Mouse (Mus musculus): ENCODE measurements around the gene Ptpn6.

Ptpn6 gene

DNA sequence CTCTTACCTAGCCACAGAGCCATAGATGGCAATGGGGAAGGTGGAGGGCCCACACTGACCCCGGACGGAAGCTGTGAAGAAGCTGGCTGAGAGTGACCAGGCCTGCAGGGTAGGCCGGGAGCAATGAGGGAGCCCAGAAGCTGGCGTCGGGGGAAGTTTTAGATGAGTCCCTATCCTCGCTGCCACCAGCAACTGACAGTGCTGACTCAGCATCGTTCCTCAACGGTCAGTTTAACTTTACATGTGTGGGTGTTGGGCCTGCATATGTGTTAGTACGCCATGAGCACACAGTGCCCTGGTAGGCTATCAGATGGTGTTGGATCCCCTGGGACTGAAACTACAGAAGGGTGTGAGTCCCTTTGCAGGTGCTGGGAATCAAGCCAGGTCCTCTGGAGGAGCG, 14.0 kb downstream of the Ptpn6 start:
- no peak for DNase-seq

DNA sequence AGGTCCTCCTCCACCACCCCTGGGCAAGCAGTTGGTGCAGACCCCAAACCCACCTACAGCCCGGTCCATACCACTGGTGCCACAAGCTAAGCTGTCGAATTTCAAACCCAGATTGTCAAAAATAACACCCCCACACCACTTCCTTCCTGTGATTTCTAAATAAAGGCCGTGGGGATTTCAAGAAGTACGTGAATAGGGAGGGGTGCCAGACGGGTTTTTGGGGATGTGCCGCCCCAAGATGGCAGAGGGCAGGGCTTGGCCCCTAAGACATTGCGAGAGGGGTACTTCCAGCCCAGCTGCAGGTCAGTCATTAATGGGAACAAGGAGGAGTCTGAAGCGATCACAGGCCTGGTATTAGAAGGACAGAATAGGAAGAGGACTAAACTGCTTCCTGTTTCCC, 15.0 kb downstream of the Ptpn6 start:
- peak; percentile 71 for DNase-seq

DNA sequence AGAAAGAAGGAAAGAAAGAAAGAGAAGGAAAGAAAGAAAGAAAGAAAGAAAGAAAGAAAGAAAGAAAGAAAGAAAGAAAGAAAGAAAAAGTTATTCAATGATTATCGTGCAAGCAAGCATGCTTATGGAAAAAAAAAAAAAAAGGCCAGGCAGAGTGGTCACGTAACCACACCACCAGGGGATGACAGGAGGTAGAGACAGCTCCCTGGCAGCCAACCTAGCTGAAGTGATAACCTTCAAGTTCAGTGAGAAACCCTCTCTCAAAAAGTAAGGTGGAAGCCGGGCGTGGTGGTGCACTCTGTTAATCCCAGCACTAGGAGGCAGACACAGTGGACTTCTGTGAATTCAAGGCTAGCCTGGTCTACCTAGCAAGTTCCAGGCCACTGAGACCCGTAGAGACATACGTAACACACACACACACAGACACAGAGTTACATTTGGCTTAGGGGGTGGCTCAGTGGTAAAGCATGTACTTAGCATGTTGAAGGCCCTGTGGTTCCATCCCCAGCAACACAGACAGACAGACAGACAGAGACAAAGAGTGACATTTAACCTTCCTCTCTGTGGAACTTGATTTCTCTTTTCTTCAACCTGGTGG, 15.5 kb downstream of the Ptpn6 start:
- no peak for DNase-seq

DNA sequence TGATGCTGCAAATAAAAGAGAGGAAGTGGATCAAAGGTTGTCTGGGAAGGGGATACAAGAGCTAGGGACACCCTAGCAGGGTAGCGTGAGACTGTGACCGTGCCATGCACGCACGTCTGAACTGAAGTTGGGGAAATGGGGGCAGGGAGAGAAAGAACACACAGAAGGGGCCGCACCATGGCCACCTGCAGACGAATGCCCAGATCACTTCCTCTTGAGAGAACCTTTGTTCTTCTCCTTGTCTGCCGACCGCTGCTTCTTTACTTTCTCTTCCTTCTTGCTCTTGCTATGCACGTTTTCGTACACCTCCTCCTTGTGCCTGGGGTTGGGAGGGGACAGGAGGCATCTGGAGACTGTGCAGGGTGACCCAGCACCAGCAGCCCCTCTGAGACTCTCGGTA, 17.6 kb downstream of the Ptpn6 start:
- no peak for DNase-seq

DNA sequence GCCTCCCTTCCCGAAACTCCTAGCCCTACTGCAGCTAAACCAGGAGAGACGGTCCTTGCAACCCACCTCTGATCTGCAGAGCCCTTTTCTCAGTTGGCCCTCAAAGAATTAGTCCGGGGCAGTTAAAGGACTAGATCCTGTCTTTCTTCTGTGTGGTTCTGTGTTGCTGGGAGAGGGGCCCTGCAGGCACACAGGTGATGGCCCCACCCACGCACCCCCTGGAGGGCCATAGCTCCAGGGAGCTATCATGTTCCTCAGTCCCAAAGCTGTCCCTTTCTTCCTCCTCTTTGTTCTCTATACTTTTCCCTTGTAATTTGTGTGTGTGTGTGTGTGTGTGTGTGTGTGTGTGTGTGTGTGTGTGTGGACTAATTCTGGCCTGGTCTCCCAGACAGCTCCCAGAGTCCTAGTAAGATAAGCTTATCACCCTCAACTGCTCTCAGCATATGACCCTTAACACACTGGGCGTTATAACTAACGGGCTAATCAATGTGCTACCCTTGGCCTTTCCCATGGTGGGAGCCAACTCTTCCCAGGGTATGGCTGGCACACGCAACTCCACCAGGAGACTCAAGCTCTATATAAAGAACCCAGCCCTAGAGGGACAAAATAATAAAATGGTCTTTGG, 19.0 kb downstream of the Ptpn6 start:
- no peak for DNase-seq

DNA sequence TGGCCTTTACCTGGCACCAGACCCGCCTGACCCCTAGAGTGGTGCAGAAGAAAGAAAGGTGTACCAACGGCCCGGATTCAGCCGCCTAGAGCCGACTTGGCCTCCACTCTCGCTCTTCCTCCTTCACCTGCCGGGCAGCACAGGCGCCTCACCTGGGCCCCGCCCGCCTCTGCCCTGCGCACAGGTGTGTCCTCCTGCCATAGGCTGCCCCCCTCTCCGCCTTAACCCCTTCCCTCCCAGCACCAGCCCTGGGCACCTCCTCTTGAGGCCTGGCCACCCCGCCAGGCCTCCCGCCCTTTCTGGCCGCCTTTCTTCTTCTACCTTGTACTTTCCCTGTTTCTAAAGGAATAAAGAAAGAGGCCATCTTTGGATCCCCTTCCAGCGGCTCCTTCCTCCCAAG, 19.8 kb downstream of the Ptpn6 start:
- DNase-seq = no peak

DNA sequence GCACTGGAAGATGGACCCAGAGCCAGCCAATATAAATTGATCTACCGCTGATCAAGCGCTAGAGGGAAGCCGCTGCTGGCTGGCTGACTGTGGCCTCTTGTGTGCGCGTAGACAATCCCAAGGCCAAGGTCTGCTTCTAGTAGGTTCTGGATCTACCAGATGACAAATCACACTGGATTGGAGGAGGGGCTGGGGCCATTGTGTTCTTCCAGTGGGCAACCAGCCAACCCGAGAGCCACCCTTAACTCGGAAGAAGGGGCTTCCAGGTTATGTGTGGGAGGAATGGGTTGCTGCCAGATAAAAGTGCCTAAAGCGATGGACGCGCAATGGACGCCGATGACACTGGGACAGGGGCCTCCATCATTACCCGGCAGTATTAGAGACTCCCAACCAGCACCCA, 20.5 kb downstream of the Ptpn6 start:
- no peak for DNase-seq

DNA sequence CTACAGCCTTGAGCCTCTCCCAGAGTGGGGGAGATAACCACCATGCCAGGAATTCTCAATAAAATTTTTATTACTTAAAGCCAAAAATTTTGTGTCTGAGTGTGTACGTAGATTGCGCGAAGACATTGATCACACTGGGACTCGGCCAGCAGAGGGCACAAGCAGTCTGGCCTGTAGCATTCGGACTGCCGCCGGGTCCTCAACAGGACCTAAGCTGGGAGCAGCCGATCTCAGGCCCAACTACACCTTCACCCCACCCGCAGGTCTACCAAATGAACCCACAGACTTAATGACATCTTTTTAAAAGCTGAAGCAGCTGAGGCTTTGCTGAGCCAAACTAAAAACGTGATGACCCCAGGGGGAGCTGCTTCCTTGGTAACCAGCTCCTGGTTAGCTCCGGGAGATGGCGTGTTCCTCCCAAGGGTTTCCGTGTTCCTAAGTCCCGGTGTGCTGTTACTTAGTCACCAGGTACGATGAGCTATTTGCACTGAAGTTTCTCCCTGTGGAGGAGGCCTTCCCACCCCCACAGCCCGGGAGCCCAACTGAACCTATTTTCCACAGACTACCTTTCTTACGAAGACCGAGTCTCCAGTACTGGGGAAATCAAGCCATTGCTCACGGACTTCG, 21.5 kb downstream of the Ptpn6 start:
- DNase-seq = no peak

DNA sequence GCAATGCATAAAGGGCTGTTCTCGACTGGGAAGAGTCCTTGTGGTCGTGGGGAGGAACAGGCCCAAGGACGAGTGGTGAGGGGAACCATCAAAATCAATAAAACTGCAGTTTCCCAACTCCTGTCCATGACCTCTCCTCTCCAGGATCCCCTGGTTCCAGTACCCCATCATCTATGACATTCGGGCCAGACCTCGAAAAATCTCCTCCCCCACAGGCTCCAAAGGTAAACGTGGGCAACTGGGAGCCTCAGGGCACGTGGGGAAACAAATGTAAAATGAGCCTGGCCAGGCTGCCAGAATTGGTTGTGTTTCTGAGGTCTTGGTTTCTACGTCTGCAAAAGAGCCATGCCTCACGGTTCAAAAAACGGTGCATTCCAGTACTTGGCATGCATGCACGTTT, 25.6 kb downstream of the Ptpn6 start:
- DNase-seq = no peak

DNA sequence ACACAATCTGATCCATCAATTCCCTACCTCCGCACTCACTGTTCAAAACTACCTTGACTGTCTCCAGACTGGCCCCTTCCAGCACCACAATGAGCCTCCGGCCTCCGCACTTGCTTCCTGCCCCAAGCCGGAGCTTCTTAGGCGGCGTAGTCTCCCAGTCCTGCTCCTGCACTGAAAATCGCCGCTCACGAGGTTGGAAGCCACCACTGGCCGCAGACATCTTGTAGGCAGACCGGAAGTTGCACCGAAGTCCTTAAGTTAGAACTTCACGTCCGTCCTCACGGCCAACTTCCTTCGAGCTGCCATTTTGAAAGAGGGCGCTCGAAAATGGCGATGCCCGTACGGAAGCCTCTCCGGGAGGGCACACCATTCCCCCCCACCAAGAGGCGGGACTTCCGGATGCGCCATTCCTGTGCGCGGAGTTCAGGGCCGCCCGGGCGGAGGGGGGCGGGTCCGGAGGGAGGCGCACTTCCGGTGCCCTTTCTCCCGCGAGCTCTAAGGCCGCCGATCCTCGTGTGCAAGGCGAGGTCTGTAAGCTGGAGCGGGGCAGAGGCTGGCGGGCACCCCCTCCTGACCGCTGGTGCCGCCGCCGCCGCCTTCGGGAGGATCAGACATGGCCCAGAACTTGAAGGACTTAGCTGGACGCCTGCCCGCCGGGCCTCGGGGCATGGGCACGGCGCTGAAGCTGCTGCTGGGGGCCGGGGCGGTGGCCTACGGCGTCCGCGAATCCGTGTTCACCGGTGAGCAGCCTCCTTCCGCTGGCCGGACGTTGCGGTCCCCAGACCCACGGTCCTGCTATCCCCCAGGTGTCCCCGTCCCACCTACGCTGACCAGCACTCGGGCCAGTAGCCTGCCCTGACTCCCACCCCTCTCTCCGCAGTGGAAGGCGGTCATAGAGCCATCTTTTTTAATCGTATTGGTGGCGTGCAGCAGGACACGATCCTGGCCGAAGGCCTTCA, 26.4 kb downstream of the Ptpn6 start, which contains the start of the genes Emg1 and Phb2:
TSS of gene Emg1 (minus strand) at position 355 of the 959 bp plus-strand sequence.
TSS of gene Phb2 (plus strand) at position 513 of the 959 bp plus-strand sequence.
- DNase-seq = peak; percentile 98

DNA sequence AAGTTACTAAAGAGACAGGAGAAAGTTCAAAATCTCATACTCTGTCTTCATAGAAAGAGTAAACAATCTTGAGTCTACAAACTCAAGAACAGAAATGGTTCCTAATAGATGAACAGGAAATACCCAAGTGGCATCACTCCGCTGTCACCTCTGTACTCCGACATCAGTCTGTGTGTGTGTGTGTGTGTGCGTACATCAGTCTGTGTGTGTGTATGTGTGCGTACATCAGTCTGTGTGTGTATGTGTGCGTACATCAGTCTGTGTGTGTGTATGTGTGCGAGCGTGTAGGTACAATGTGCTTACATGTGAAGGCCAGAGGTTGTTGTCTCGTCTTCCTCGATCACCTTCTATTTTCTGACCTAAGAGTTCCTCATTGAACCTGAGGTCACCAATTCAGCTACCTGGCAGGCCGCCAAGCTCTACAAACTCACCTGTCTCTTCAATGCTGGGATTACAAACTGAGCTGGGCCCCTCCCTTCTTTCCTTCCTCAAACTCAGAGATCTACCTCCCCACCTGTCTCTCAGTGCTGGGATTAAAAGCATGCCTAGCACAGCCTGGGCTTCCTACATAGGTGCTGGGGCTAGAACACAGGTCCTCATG, 30.1 kb downstream of the Ptpn6 start:
- no peak for DNase-seq

DNA sequence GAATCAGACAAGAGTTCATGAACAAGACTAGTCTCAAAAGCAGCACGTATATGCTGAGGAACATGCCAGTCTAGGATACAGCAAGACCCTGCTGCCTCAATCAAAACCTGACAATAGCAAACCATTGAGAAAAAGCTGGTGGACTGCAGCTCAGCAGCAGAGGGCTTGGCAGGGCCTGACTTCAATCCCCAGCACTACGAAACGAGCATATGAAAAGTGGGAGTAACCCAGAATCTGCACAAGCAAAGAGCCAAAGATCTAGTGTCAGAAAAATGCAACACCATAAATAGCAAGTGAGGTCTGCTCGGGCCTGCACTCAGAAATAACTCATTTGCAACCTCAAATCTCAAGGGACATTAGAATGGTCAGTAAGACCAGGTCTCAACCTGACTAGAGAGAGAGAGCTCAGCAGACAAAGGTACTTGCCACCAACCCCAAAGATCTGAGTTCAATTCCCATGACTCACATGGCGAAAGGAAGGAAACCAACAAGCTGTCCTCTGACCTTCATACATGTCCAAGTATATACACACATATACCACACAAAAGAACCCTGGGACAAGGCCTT, 32.4 kb downstream of the Ptpn6 start:
- DNase-seq = no peak

DNA sequence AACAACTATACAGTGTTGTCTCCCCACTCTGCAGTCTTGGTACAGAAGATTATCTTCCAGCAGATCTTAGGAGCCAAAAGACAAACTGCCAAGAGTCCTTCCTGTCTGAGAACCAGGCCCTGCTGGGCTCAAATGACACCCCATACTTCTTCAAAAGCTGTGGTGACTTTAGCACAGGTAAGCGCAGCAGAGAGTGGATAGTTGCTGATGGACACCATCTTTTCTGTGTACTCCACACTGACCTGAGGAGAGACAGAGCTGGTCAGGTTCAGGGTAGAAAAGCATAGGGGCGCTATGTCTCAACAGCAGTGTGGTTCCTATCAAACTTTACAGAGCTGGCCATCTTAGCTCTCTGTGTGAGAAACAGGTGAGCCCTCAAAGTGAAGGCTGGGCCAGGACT, 34.1 kb downstream of the Ptpn6 start:
- no peak for DNase-seq

DNA sequence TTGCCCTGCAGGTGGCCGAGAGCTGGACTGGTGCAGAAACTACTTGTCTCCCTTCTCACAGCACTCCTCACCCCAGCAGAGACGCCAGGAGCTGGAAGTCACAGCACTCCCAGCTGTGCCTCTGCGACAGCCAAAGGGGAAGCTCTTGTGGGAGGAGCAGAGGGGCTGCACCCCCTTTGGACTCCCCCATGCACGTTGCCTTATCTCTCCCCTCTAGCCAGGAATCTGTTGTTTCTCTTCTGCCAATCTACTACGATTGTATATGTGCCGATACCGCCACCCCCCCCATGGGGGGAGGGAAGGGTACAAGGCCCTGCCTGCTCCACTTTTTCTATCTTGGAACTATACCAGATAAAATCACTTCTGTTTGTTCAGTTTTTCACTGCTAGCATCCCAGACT, 34.7 kb downstream of the Ptpn6 start:
- no peak for DNase-seq

DNA sequence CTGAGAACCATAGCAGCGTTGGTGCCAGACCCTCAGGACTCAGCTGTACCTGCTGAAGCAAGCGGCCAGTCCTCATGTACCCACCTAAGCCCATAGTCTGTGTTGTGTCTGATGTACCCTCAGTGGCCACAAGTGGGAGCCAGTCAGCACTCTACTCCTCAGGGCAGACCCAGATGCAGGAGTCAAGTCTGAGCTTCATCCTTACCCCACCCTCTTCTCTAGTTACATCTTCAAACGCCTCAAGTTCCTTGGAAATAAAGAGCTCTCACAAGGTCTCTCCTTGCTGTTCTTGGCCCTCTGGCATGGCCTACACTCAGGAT, 35.8 kb downstream of the Ptpn6 start:
- peak; percentile 61 for DNase-seq

DNA sequence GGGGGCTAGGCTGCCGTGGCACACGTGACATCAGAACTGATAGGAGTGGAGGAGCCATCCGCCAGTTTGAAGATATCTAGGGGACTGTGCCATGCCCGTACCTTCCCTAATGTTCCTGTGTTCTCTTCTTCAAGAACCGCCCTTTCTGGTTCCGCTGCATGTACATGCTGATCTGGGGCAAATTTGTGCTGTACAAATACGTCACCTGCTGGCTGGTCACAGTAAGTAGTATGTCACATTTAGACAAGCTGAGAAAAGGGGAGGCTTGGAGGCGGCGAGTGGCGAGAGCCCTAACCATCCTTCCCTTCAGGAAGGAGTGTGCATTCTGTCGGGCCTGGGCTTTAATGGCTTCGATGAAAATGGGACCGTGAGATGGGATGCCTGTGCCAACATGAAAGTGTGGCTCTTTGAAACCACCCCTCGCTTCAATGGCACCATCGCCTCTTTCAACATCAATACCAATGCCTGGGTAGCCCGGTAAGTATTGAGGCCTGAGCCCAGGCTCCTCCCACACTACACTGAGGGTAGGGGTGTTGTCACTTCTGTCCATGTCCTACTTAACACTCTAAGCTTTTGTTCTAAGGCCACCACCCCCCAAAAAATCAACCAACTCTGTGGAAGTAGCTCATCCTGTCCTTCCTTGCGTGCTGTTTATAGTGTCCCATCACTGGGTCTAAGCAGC, 36.3 kb downstream of the Ptpn6 start:
- DNase-seq = no peak

DNA sequence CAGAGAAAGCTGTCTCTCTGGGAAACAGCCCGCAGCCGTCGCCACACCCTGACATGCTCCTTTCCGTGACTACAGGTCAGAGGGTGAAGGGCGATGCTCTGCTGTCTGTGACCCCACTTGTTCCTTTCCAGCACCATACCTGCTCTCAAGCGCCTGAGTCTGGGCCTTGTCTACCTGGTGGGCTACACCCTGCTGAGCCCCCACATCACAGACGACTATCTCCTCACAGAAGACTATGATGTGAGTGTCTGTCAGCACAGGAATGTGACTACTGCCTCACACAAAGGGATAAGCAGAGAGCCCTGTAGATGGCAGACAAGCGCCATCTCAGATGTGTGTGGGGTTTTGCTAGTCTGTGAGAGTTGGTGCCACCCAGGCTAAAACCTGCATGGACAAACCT, 37.2 kb downstream of the Ptpn6 start:
- no peak for DNase-seq

DNA sequence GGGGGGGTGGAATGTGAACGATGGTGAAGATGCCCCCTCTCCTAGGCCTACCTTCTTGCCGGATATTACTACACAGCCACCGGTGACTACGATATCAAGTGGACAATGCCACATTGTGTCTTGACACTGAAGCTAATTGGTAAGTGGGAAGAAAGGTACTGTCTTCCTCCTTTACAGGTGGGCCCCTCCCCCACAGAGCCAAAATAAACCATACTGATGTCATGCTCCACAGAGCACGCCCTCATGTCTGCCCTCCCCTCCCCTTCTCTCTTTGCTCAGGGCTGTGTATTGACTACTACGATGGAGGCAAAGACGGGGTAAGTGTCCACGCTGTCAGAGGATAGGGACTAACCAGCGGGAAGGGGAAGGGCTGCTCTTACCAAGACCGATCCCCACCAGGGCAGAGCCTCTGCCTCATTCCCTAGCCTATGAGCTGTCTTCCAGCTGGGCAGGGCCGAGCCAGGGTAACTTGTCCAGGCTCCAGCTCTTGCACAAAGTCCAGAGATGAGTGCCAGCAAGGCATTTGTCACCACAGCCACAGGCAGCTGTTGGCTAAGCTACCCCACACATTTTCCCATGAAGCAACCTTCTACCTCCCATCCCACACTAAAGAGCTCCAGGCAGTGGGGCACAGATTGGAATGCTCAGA, 38.4 kb downstream of the Ptpn6 start:
- DNase-seq = peak; percentile 82

DNA sequence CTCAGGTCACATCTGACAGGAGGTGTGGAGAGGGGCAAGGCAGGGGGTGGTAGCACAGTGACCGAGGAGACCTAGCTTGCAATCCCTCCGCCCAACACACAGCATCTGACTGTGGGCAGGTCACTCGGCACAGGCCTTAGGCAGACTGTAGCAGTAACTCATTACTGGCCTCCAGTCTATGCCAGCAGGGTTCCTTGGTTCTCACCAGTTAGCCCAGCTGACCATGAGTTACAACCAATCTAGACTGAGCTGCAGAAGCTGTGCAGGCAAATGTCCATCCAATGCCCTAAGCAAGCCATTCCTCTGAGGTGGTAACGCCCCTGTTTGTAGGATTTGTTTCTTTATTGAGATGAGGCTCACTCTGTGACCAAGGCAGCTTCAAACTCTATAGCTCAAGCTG, 39.1 kb downstream of the Ptpn6 start:
- DNase-seq = no peak

DNA sequence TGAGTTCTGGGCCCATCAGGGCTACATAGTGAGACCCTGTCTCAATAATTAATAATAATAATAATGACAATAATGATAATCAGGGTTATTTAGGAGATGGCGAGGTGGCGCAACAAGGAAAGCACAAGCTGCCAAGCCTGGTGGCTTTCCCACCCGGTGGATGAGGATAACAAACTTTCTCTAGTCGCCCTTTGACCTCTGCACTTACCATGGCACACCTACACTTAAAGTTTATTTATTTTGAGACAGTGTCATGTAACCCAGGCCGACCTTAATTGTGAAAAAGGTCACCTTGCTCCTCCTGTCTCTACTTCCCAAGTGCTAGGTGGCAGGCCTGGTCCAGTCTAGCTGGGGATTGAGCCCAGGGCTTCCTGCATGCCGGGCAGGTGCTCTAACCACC, 39.8 kb downstream of the Ptpn6 start:
- no peak for DNase-seq

DNA sequence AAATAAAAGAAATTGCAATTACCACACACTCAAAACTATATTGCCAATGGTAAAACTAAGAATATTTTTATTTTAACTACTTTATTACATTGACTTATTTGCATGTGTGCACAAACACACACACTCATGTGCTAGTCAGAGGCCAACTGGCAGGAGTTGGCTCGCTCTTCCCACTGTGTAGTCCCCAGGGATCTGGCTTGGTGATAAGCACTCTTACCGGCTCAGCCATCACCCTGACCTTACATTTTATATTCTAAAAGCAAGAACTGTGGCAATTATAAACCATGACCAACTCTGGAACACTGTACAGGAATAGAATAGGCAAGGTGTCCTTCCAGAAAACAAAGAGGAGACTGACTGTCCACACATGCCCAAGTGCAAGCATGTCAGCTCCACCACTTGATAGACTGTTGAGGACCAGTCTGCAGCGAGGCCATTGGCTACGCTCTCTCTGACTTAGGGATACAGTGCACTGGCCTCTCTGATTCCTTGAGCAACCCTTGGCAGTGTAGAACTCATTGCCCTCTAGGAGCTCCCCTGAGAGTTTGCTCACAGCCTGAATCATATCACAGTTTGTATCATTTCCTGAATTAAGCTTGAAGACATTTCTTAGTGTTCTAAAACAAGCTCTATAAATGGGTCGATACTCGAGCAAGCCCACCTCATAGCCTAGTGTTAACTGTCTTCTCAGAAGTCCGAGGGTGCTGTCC, 41.9 kb downstream of the Ptpn6 start:
- DNase-seq = no peak
